Mouse (Mus musculus) embryonic fibroblast, embryonic 13.5 days (primary cell): Measurements from ENCODE around the gene Tspan9.

Experiments used
- CTCF ChIP-seq: IDR thresholded peaks from 2 replicates; pipeline ENCODE4 v1.5.1; 2011; ENCODE audit warnings: mild to moderate bottlenecking, control low read depth, low read length, moderate library complexity, borderline replicate concordance; ENCODE audit not compliant: insufficient read depth
- POLR2A ChIP-seq: IDR thresholded peaks from 2 replicates; pipeline ENCODE4 v1.6.1; 2011; ENCODE audit warnings: low read depth, mild to moderate bottlenecking, control low read depth, low read length, moderate library complexity

- TF ChIP-seq POLR2A (no peak), CTCF (no peak)
Observed at GRCm38 (mm10) chr6:128025997-128026396, 117.4 kb downstream of the Tspan9 start.
